Mouse (Mus musculus): ENCODE measurements around the gene Prr15.

- TF ChIP-seq CTCF (IDR thresholded peaks at IDR 0.05; ENCODE audit: extremely low read depth, insufficient read length, insufficient replicate concordance, low read depth, low read length) (no peak), POLR2A (IDR thresholded peaks at IDR 0.05; ENCODE audit: low read depth, low read length) (no peak)
Measured at GRCm38 (mm10) chr6:54318618-54319017, 7.0 kb upstream of the Prr15 start.
